Mouse (Mus musculus) hindbrain, embryonic 15.5 days (tissue): Measurements from ENCODE around the gene Phyhipl. TPM values are rescaled to one million over a fixed set of nuclear protein-coding genes. Genes with fewer than 3 reads are reported as not detected.

Source experiments
- ATAC-seq: fragments of 200-750 bp; cut with Nextera tagmentation; 2 replicates; pipeline ENCODE4 v1.8.0; 2017; ENCODE audit warnings: low read depth, moderate number of reproducible peaks, moderate TSS enrichment; ENCODE audit not compliant: low FRiP score
- H3K27ac ChIP-seq: fragments of 300-500 bp; sonication (generic); replicated peaks from 2 replicates; pipeline ENCODE4 v1.5.1; 2015; ENCODE audit warnings: mild to moderate bottlenecking, inconsistent platforms
- H3K27me3 ChIP-seq: fragments of 300-500 bp; sonication (generic); 2 replicates; pipeline ENCODE4 v1.6.1; 2015; ENCODE audit warnings: control low read depth, inconsistent platforms
- H3K36me3 ChIP-seq: fragments of 300-500 bp; sonication (generic); 2 replicates; pipeline ENCODE4 v1.6.1; 2015; ENCODE audit warnings: control low read depth, inconsistent platforms
- H3K4me1 ChIP-seq: fragments of 300-500 bp; sonication (generic); replicated peaks from 2 replicates; pipeline ENCODE4 v1.6.1; 2015; ENCODE audit warnings: control low read depth, inconsistent platforms
- H3K4me2 ChIP-seq: fragments of 300-500 bp; sonication (generic); 2 replicates; pipeline ENCODE4 v1.6.1; 2015; ENCODE audit warnings: moderate library complexity, mild to moderate bottlenecking, inconsistent platforms
- H3K4me3 ChIP-seq: fragments of 300-500 bp; sonication (generic); 2 replicates; pipeline ENCODE4 v1.5.1; 2015; ENCODE audit warnings: mild to moderate bottlenecking, inconsistent platforms
- H3K9ac ChIP-seq: fragments of 300-500 bp; sonication (generic); 2 replicates; pipeline ENCODE4 v1.6.1; 2015; ENCODE audit warnings: inconsistent platforms
- H3K9me3 ChIP-seq: fragments of 300-500 bp; sonication (generic); 2 replicates; pipeline ENCODE4 v1.6.1; 2016; ENCODE audit warnings: control low read depth, inconsistent platforms
- WGBS: fragments of 180-500 bp; shearing (Covaris S2); methylation state at CpG from one replicate; pipeline ENCODE4 v1.1.7; 2015; 5-methylcytosine and 5-hydroxymethylcytosine counted together
- polyA plus RNA-seq: library from polyadenylated mRNA; unstranded; fragments of >200 nt; fragmentation: Nextera tagmentation; extraction: Ambion mirVana; gene quantifications from 2 replicates; pipeline ENCODE4 v1.2.1, GENCODE M21; 2015

The Phyhipl gene
- polyA plus RNA-seq, 1 experiment from 2014 or later = 310 TPM

DNA sequence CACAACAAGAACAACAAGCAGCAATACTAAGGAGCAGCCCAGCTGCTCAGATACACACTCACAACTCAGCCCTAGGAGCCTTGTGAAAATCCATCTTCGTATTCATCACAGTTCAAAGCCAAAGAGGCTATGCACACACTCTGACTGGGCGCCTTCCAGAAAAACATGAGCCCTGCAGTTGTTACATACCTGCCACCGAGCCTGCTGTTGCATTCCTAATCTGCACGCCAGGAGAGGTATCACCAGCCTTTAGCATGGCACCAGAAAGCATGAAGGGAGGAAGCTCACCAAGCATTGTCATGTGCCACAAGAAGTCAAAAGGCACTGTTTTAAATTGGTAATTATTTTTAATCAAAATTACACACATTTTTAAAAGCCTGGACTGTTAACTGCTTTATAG lies 1.1 kb downstream of the Phyhipl start:
- Histone ChIP-seq H3K4me1 (peaks cover 30% of the 10 kb centered on the region), H3K4me2 (no peak overlapping the region), H3K9me3 (no peaks in the 10 kb centered on the region), H3K9ac (no peak overlapping the region), H3K27me3 (no peaks in the 10 kb centered on the region), H3K27ac (no peak overlapping the region), H3K36me3 (no peaks in the 10 kb centered on the region), H3K4me3 (no peak overlapping the region)
- WGBS = 60% methylated on average over 4 of the region's 4 CpGs
- ATAC-seq = no peak

DNA sequence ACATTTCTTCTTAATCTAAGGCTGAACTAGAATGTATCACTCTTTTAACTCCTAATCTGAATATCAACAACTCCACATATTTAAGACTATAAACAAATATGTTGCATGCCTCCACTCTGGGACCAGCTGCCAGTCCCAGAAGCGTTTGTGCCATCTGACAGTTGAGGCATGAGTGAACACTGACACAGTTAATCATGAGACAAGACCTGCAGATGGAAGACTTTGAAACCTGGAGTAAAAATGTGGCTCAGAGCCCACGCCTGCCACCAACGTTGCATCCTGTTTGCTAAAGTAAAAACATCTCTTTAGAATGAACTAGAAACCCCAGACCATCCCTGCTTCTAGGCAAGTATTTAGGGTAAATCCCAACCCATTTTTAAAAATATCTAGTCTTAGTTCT lies 1.6 kb downstream of the Phyhipl start:
- H3K4me2 ChIP-seq = no peak overlapping the region
- H3K9me3 ChIP-seq = no peaks in the 10 kb centered on the region
- ATAC-seq = no peak
- no peak overlapping the region for H3K4me3 ChIP-seq
- WGBS = 51% methylated on average over 3 of the region's 3 CpGs
- H3K36me3 ChIP-seq = no peaks in the 10 kb centered on the region
- no peaks in the 10 kb centered on the region for H3K27me3 ChIP-seq
- H3K4me1 ChIP-seq = peaks cover 30% of the 10 kb centered on the region
- no peak overlapping the region for H3K27ac ChIP-seq
- no peak overlapping the region for H3K9ac ChIP-seq

DNA sequence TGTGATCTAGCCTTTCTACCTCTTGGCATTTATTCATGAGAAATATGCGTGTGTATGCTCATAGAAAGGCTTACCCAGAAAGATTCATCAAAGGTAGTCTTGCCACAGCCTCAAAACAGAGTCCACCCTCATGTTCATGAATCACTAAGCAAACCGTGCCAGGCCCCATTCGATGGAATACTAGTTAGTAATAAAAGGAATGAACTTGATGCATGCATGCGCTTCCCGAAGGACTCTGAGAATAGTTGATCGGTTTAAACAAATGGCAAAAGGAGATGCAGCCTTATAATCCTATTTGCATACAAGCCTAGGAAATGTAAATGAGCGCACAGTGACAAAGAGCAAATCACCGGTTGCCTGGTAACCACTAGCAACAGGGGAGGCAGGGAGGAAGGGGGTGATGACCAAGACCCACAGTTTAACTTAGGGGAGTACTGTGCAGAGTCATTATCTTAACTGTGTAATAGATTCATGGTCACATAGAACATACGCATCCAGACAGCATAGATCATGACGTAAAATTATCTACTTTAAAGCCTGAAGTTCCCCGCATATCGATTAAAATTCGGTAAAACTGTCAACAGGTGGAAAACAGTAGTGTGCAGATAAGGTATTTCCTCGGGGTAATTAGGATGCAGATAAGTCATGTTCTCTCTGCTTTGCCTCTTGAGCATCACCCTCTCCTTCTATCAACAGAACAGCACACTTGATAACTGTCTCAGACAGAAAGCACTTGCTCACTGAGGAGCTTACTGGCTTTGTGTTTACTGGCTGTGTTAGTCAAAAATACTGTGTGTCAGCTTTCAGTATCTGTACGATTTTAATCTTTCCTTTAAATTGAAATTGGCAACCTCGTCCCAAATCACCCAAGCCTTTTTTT lies 3.8 kb downstream of the Phyhipl start:
- Histone ChIP-seq H3K27me3 (no peaks in the 10 kb centered on the region), H3K4me1 (peaks cover 30% of the 10 kb centered on the region), H3K36me3 (no peaks in the 10 kb centered on the region), H3K9me3 (no peaks in the 10 kb centered on the region), H3K4me3 (no peak overlapping the region), H3K9ac (no peak overlapping the region), H3K4me2 (peak overlapping the region; percentile 26; the same call in 1 of the 2 replicates), H3K27ac (no peak overlapping the region)
- 29% methylated on average over 16 of the region's 16 CpGs for WGBS
- no peak for ATAC-seq

DNA sequence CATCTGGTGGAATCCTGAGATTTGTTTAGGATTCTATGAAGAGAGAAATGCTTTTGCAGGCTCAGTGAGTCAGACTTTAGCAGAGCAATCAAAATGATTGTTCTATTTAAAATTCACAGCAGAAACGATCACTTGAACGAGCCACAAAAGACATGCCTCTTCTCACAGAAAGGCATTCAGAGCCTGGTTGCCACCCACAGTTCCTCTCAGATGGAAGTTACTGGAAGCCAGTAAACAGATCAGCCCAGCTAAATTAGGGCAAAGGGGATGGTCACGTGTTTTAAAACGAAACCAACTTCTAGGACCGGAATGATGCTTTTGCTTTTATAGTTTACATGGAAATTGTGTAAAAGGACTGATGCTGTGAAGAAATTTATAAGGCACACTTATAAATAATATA lies 6.9 kb downstream of the Phyhipl start:
- Histone ChIP-seq H3K27me3 (no peaks in the 10 kb centered on the region), H3K27ac (peak overlapping the region; percentile 4; the same call in 1 of the 2 replicates), H3K4me3 (no peak overlapping the region), H3K4me2 (no peak overlapping the region), H3K9me3 (no peaks in the 10 kb centered on the region), H3K4me1 (peaks cover 12% of the 10 kb centered on the region), H3K36me3 (no peaks in the 10 kb centered on the region), H3K9ac (no peak overlapping the region)
- WGBS = 42% methylated on average over 5 of the region's 5 CpGs
- ATAC-seq = no peak

DNA sequence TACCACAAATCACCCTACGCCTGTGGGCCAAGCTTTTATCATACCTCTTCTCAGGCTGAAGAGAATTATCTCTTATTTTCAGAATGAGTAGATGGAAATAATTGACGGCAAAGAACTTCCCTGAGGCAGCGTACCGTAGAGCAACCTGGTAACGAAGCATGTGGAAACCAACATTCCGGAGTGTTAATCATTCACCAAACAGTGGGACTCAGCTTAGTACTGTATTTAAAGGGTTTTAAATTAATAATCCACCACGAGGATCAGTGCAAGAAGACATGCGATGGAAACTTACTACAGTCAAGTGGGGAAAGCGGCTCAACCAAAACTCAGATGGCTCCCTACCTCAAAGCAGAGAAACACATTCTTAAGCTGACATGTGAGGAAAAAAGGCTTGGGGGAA lies 12.6 kb downstream of the Phyhipl start:
- no peak for ATAC-seq

DNA sequence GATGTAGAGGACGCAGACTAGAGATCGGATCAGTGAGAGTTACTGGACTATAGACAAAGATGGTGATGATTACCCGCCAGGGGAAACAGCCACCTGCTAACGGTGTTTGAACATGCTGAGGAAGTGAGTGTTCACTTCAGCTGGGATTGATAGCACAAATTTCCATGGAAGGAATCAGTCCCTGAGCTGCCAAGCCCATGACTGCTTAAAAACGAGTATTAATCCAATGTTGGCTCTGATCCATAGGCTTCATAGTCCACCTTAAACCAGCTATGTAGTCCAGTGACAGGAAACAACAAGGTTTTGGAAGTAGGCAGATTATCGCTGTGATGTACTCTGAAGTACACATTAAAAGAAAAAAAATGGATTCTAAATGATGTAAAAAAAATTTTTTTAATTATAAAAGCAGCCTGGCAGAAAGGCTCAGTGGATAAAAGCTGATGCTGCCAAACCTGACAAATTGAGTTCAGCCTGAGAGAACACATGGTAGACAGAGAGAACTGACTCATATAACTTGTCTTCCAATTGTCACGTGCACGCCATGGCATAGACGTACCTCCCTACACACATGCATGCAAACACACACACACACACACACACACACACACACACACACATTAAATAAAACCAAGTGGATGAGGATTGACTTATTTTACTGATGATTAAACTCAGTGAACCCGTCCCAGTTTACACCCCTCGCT lies 14.7 kb downstream of the Phyhipl start:
- Histone ChIP-seq H3K36me3 (no peaks in the 10 kb centered on the region), H3K9ac (no peak overlapping the region), H3K4me2 (no peak overlapping the region), H3K4me3 (no peak overlapping the region), H3K4me1 (peaks cover 18% of the 10 kb centered on the region), H3K27me3 (no peaks in the 10 kb centered on the region), H3K9me3 (no peaks in the 10 kb centered on the region), H3K27ac (peak overlapping the region; percentile 61)
- ATAC-seq = no peak
- WGBS = 53% methylated on average over 11 of the region's 11 CpGs

More for the DNA sequence above, 12.6 kb downstream of the Phyhipl start:
- H3K4me3 ChIP-seq = no peak overlapping the region
- no peaks in the 10 kb centered on the region for H3K9me3 ChIP-seq
- peaks cover 7% of the 10 kb centered on the region for H3K4me1 ChIP-seq
- WGBS = 72% methylated on average over 9 of the region's 9 CpGs
- no peak overlapping the region for H3K9ac ChIP-seq
- no peak overlapping the region for H3K27ac ChIP-seq
- H3K27me3 ChIP-seq = no peaks in the 10 kb centered on the region
- H3K4me2 ChIP-seq = no peak overlapping the region
- no peaks in the 10 kb centered on the region for H3K36me3 ChIP-seq

DNA sequence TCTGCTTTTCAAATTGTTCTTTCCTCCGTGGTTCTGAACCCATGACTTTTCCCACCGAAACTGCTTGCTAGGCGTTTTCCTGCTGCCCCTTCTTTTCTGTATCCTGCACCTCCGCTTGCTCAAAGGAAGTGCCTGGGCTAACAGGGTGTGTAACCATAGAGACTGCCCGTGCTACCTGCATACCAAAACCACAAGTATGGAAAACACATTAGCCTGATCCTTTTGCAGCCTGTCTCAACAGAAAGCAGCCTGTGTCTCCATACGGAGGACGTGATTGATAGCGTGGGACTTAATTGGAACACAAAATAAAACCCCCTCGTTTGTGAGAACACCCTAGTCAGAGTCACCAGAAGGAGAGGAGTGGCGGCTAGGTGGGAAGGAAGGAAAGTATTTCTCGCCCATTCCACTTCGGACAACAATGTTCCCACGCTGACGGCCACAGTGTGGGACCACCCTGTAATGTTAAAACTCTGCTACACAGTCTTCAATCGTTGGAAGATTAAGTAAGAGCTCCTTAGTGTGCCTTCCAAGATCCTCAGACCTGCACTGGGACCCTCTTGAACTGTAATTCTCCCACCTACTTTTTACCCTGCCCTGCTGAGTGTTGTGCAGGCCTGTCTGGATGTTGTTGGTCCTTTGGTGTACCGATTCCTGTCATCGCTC lies 15.6 kb downstream of the Phyhipl start:
- ATAC-seq = peak; percentile 82
- no peak overlapping the region for H3K4me3 ChIP-seq
- no peak overlapping the region for H3K4me2 ChIP-seq
- peaks cover 18% of the 10 kb centered on the region for H3K4me1 ChIP-seq
- 29% methylated on average over 17 of the region's 17 CpGs for WGBS
- H3K36me3 ChIP-seq = no peaks in the 10 kb centered on the region
- no peaks in the 10 kb centered on the region for H3K9me3 ChIP-seq
- H3K27me3 ChIP-seq = no peaks in the 10 kb centered on the region
- no peak overlapping the region for H3K9ac ChIP-seq
- peak overlapping the region; percentile 61 for H3K27ac ChIP-seq

DNA sequence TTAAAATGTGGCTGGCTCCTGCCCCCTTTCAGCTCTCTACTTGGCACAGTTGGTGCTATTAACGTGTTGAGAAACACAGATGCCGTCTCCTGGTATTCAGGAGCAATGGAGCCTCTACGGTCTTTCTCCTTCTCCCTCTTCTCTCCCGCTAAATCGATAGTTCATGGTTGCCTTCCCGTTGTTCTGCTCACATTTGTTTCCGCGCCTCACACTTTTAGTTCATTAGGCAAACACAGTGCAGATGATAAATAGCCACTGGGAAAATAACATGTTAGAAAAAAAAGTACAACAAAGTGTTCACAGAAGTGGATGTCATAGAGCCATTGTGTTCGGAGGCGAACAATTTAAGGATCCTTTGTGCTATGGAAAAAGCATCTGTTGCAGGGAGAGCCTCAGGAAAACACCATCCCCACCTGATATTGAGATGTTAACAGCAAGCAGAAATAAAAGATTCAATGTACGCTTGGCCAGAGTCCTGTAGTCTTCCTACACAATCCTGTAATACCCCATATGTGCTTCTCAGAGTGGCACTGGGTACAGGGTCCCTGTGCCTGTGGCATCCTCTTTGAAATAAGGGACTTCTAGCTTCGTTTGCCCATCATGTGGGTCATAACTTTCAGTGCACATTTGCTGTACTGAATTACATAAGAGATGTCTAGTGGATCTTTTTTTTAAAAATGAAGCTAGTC lies 18.0 kb downstream of the Phyhipl start:
- peak overlapping the region; percentile 57 for H3K27ac ChIP-seq
- no peak overlapping the region for H3K4me3 ChIP-seq
- H3K4me2 ChIP-seq = peak overlapping the region; percentile 36
- no peaks in the 10 kb centered on the region for H3K9me3 ChIP-seq
- H3K27me3 ChIP-seq = no peaks in the 10 kb centered on the region
- peak; percentile 64 for ATAC-seq
- H3K9ac ChIP-seq = no peak overlapping the region
- 21% methylated on average over 12 of the region's 12 CpGs for WGBS
- peaks cover 18% of the 10 kb centered on the region for H3K4me1 ChIP-seq
- H3K36me3 ChIP-seq = no peaks in the 10 kb centered on the region

DNA sequence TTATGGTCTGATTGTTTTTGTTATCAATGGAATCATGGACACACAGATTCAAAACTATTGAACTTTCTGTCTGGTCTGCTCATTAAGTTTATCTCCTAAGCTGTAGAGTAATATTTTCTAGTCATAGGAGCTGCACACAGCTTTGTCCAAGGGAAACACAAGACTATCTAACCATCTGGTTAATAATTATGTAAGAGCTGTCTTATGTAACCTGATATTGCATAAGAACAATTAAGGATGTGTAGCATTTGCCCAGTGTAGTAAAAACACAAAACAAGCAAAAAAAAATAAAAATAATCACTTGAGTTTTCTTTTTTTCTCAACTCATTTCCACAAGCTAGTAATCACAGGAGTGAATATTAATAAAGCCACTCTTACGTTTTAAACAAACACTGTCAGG lies 20.5 kb downstream of the Phyhipl start:
- Histone ChIP-seq H3K4me1 (peaks cover 10% of the 10 kb centered on the region), H3K9ac (no peak overlapping the region), H3K9me3 (no peaks in the 10 kb centered on the region), H3K36me3 (no peaks in the 10 kb centered on the region), H3K4me2 (no peak overlapping the region), H3K4me3 (no peak overlapping the region), H3K27ac (no peak overlapping the region), H3K27me3 (no peaks in the 10 kb centered on the region)
- WGBS = 57% methylated on average over 1 of the region's 1 CpGs
- no peak for ATAC-seq

DNA sequence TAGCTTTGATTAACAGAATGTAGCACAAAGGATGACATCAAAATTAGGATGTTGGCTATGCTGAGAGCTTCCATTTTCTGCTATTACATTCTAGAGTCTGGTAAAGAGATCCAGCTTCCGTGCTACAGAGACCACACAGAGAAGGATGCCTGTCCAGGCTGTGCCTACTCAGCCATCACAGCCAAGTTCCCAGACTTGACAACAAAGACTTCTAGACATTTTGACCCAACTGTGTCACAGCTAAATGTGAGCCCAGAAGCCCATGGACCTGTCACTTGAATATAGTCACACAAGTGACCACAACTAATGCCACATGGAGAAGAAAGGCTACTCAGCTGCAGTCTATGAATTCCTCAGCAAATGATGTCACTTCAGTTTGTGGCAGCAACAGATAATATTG lies 24.6 kb downstream of the Phyhipl start:
- Histone ChIP-seq H3K4me3 (no peak overlapping the region), H3K4me2 (no peak overlapping the region), H3K9ac (no peak overlapping the region), H3K4me1 (no peaks in the 10 kb centered on the region), H3K27me3 (no peaks in the 10 kb centered on the region), H3K9me3 (no peaks in the 10 kb centered on the region), H3K36me3 (no peaks in the 10 kb centered on the region), H3K27ac (no peak overlapping the region)
- no peak for ATAC-seq
- WGBS = 65% methylated on average over 1 of the region's 1 CpGs

DNA sequence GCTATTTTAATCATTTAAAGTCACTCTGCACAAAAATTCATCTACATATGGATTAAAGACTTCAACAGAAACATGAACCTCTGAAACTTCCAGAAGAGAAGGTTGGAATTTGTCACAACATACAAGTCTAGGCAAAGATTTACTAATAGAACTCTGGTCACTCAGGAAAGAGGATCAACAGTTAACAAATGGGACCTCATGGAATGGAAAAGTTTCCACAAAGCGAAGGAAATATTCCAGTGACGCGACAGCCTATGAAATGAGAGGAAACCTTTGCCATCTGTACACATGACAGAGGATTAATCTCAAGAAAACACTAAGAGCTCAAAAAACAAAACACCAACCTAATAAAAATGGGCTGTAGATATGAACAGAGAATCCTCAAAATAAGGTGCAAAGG lies 32.3 kb downstream of the Phyhipl start:
- 93% methylated on average over 3 of the region's 3 CpGs for WGBS
- no peaks in the 10 kb centered on the region for H3K36me3 ChIP-seq
- H3K4me3 ChIP-seq = no peak overlapping the region
- no peak for ATAC-seq
- no peak overlapping the region for H3K27ac ChIP-seq
- H3K9ac ChIP-seq = no peak overlapping the region
- no peaks in the 10 kb centered on the region for H3K27me3 ChIP-seq
- no peaks in the 10 kb centered on the region for H3K4me1 ChIP-seq
- H3K4me2 ChIP-seq = no peak overlapping the region
- no peaks in the 10 kb centered on the region for H3K9me3 ChIP-seq
